Mouse (Mus musculus): ENCODE results near the gene Itgad. TPM values are rescaled to one million over a fixed set of nuclear protein-coding genes. Genes with fewer than 3 reads are reported as not detected.

Itgad gene
- total RNA-seq (2012; rRNA removed), result not detected in 2 replicates
- polyA plus RNA-seq (2012; ENCODE audit: insufficient read depth in 1 of 2, insufficient read length in 2 of 2, low read depth in 1 of 2, low replicate concordance in 2 of 2, missing spikeins in 1 of 2), result not detected

- TF ChIP-seq ZMIZ1 (IDR thresholded peaks at IDR 0.05; ENCODE audit: low read depth, low read length), result no peak
- TF ChIP-seq CHD1 (IDR thresholded peaks at IDR 0.05; ENCODE audit: low read depth, low read length), result no peak
- no peak for TF ChIP-seq TBP (IDR thresholded peaks at IDR 0.05; ENCODE audit: low read depth, low read length)
- TF ChIP-seq KAT2A (conservative IDR thresholded peaks at IDR 0.05; ENCODE audit: low read depth, low read length), result no peak
- TF ChIP-seq SMC3 (IDR thresholded peaks at IDR 0.05; ENCODE audit: low read depth, low read length), result no peak
- no peak for TF ChIP-seq E2F4 (IDR thresholded peaks at IDR 0.05; ENCODE audit: borderline replicate concordance, low read depth, low read length)
- no peak for TF ChIP-seq USF1 (IDR thresholded peaks at IDR 0.05; ENCODE audit: low read depth, low read length)
- no peak for TF ChIP-seq JUND (IDR thresholded peaks at IDR 0.05; ENCODE audit: low read depth, low read length)
- TF ChIP-seq MXI1 (IDR thresholded peaks at IDR 0.05; ENCODE audit: low read depth, low read length), result no peak
- Histone ChIP-seq H3K4me1 (ENCODE audit: control insufficient read depth in 1 of 2, insufficient read depth in 2 of 2, low read length in 2 of 2) (no peaks in the 10 kb centered on the region), H3K27ac (ENCODE audit: control insufficient read depth, low read depth, low read length) (no peak within 1 kb of the TSS), H3K9ac (ENCODE audit: control insufficient read depth, low read depth, low read length, poor library complexity, severe bottlenecking) (no peak within 1 kb of the TSS), H3K9me3 (replicated peaks; ENCODE audit: insufficient read depth, low read length) (no peaks in the 10 kb centered on the region), H3K79me2 (ENCODE audit: control insufficient read depth, insufficient read depth, low read length, poor library complexity) (no peaks in the 10 kb centered on the region), H3K4me3 (ENCODE audit: control insufficient read depth in 1 of 2, insufficient read depth in 1 of 2, low read depth in 2 of 2, low read length in 2 of 2) (no peak within 1 kb of the TSS), H3K27me3 (ENCODE audit: control insufficient read depth in 1 of 2, insufficient read depth in 2 of 2, low read length in 2 of 2) (peaks cover 4 to 5% of the 10 kb centered on the region in 2 experiments; a peak in 3 of 4 replicates), H3K36me3 (ENCODE audit: control insufficient read depth in 1 of 2, insufficient read depth in 2 of 2, low read length in 2 of 2) (no peaks in the 10 kb centered on the region)
- no peak for DNase-seq (ENCODE audit: low read depth, low spot score)
These were observed at the start of gene Itgad for GRCm38 (mm10) chr7:128154076-128154475. TSS of gene Itgad (plus strand) at chr7:128154376.

- Histone ChIP-seq H3K27ac (ENCODE audit: control insufficient read depth, low read depth, low read length) (no peak overlapping the region), H3K4me3 (ENCODE audit: control insufficient read depth in 1 of 2, insufficient read depth in 1 of 2, low read depth in 2 of 2, low read length in 2 of 2) (no peak overlapping the region), H3K79me2 (ENCODE audit: control insufficient read depth, insufficient read depth, low read length, poor library complexity) (no peaks in the 10 kb centered on the region), H3K36me3 (ENCODE audit: control insufficient read depth in 1 of 2, insufficient read depth in 2 of 2, low read length in 2 of 2) (no peaks in the 10 kb centered on the region), H3K27me3 (ENCODE audit: control insufficient read depth in 1 of 2, insufficient read depth in 2 of 2, low read length in 2 of 2) (peaks cover 19 to 42% of the 10 kb centered on the region in 2 experiments), H3K4me1 (ENCODE audit: control insufficient read depth in 1 of 2, insufficient read depth in 2 of 2, low read length in 2 of 2) (no peaks in the 10 kb centered on the region), H3K9me3 (replicated peaks; ENCODE audit: insufficient read depth, low read length) (no peaks in the 10 kb centered on the region), H3K9ac (ENCODE audit: control insufficient read depth, low read depth, low read length, poor library complexity, severe bottlenecking) (no peak overlapping the region)
- no peak for DNase-seq (ENCODE audit: low read depth, low spot score)
- TF ChIP-seq USF1 (IDR thresholded peaks at IDR 0.05; ENCODE audit: low read depth, low read length) (no peak), NRF1 (IDR thresholded peaks at IDR 0.05; ENCODE audit: insufficient read depth, low read depth, low read length, poor library complexity, severe bottlenecking) (no peak), ZNF384 (IDR thresholded peaks at IDR 0.05; ENCODE audit: low read depth, low read length) (no peak), RAD21 (IDR thresholded peaks at IDR 0.05; ENCODE audit: low read depth, low read length) (no peak)
These were observed 48.9 kb upstream of the Itgad start for GRCm38 (mm10) chr7:128105246-128105645.

GRCm38 (mm10) chr7:128107462-128107861, 46.7 kb upstream of the Itgad start:
- H3K9me3 ChIP-seq (replicated peaks; ENCODE audit: insufficient read depth, low read length), result no peaks in the 10 kb centered on the region
- peaks cover 20 to 40% of the 10 kb centered on the region in 2 experiments for H3K27me3 ChIP-seq (ENCODE audit: control insufficient read depth in 1 of 2, insufficient read depth in 2 of 2, low read length in 2 of 2)
- no peaks in the 10 kb centered on the region for H3K79me2 ChIP-seq (ENCODE audit: control insufficient read depth, insufficient read depth, low read length, poor library complexity)
- H3K4me3 ChIP-seq (ENCODE audit: control insufficient read depth in 1 of 2, insufficient read depth in 1 of 2, low read depth in 2 of 2, low read length in 2 of 2), result no peak overlapping the region
- H3K27ac ChIP-seq (ENCODE audit: control insufficient read depth, low read depth, low read length), result no peak overlapping the region
- H3K36me3 ChIP-seq (ENCODE audit: control insufficient read depth in 1 of 2, insufficient read depth in 2 of 2, low read length in 2 of 2), result no peaks in the 10 kb centered on the region
- no peak overlapping the region for H3K9ac ChIP-seq (ENCODE audit: control insufficient read depth, low read depth, low read length, poor library complexity, severe bottlenecking)
- TF ChIP-seq CHD1 (IDR thresholded peaks at IDR 0.05; ENCODE audit: low read depth, low read length) (no peak), SIN3A (IDR thresholded peaks at IDR 0.05; ENCODE audit: low read length) (no peak), KAT2A (conservative IDR thresholded peaks at IDR 0.05; ENCODE audit: low read depth, low read length) (no peak), POLR2AphosphoS5 (IDR thresholded peaks at IDR 0.05; ENCODE audit: borderline replicate concordance, low read depth, low read length) (no peak), MAX (IDR thresholded peaks at IDR 0.05; ENCODE audit: low read length) (no peak), CHD2 (IDR thresholded peaks at IDR 0.05; ENCODE audit: low read length) (no peak), MEF2A (IDR thresholded peaks at IDR 0.05; ENCODE audit: extremely low read depth, insufficient replicate concordance, low read depth, low read length, poor library complexity, severe bottlenecking) (no peak), HCFC1 (IDR thresholded peaks at IDR 0.05; ENCODE audit: low read depth, low read length) (no peak), GABPA (IDR thresholded peaks at IDR 0.05; ENCODE audit: low read depth, low read length) (no peak), ZKSCAN1 (IDR thresholded peaks at IDR 0.05; ENCODE audit: low read depth, low read length) (no peak), ZC3H11A (IDR thresholded peaks at IDR 0.05; ENCODE audit: low read depth, low read length) (no peak)
- DNase-seq (ENCODE audit: low read depth, low spot score), result no peak
- no peaks in the 10 kb centered on the region for H3K4me1 ChIP-seq (ENCODE audit: control insufficient read depth in 1 of 2, insufficient read depth in 2 of 2, low read length in 2 of 2)

All from MEL (cell line).